In the genomic region with DNA sequence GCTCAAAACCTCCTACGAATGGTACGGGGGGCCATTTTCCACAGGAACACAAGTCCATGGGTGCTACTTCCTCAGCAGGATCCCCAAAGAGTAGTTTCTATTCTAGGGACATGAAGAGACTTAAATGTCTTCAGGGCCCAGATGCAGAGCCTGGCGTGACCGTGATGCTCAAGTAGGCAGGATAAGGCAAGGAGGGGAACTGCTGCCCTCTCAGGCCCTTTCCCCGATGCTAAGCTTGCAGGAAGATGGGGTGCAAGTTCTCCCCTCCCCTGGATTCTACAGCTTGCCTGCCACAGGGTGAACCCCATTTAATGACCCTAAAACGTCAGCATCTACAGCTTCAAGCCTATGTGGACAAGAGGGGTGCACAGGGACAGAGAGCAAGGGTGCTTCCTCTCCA, we compare ENCODE assay signal across 35 mouse cellular contexts. TPM values are rescaled to one million over a fixed set of nuclear protein-coding genes. Genes with fewer than 3 reads are reported as not detected.
"Had no signal": no experiment of that assay in that cellular context is flagged by ENCODE, and none has a peak within 500 bp of the region (broad histone marks: within the 10 kb centered on the region; RNA-seq: fewer than 3 reads in every experiment).

No protein-coding gene starts in this region.

- DNase-seq: heart, postnatal 10 days; heart, postnatal 14 days; heart, postnatal 36 days; heart, postnatal 4 days; kidney, adult 11 months; kidney, adult 18-20 months; kidney, adult 2 months; kidney, adult 8-10 months; kidney, adult 9 months; kidney, postnatal 10 days; kidney, postnatal 14 days; kidney, postnatal 25 days; kidney, postnatal 36 days; kidney, postnatal 4 days; layer of hippocampus, adult 9-11 months; layer of hippocampus, postnatal 36 days had no signal

- ATAC-seq: hindbrain, embryonic 16.5 days; hindbrain, postnatal 0 days; inflammation-experienced regulatory T-cells, adult 6 months; intestine, embryonic 15.5 days; intestine, embryonic 16.5 days; intestine, postnatal 0 days had no signal

- H3K4me3 ChIP-seq: heart, embryonic 10.5 days; heart, embryonic 13.5 days; heart, embryonic 15.5 days; hindbrain, embryonic 10.5 days; hindbrain, embryonic 12.5 days; hindbrain, embryonic 13.5 days; hindbrain, embryonic 15.5 days; intestine, embryonic 15.5 days; kidney, embryonic 15.5 days; layer of hippocampus, adult 2 months; left cerebral cortex, adult 2 months had no signal

- H3K27ac ChIP-seq: heart, embryonic 10.5 days; heart, embryonic 13.5 days; heart, embryonic 15.5 days; hindbrain, embryonic 10.5 days; hindbrain, embryonic 12.5 days; hindbrain, embryonic 13.5 days; hindbrain, embryonic 14.5 days; hindbrain, embryonic 15.5 days; hindbrain, postnatal 0 days; intestine, embryonic 15.5 days; kidney, postnatal 0 days; layer of hippocampus, adult 2 months; left cerebral cortex, adult 2 months had no signal

- H3K9me3 ChIP-seq: heart, embryonic 10.5 days; heart, embryonic 13.5 days; heart, embryonic 15.5 days; hindbrain, embryonic 10.5 days; hindbrain, embryonic 12.5 days; hindbrain, embryonic 15.5 days; intestine, embryonic 15.5 days; kidney, embryonic 15.5 days had no signal

- H3K9ac ChIP-seq: heart, embryonic 13.5 days; heart, embryonic 15.5 days; hindbrain, embryonic 12.5 days; hindbrain, embryonic 13.5 days; hindbrain, embryonic 14.5 days; hindbrain, embryonic 15.5 days; intestine, embryonic 15.5 days; kidney, embryonic 15.5 days had no signal

- H3K27me3 ChIP-seq: heart, embryonic 13.5 days; heart, embryonic 15.5 days; hindbrain, embryonic 15.5 days; intestine, embryonic 15.5 days; kidney, embryonic 15.5 days had no signal

- H3K4me2 ChIP-seq: heart, embryonic 11.5 days; heart, embryonic 13.5 days; heart, embryonic 15.5 days; hindbrain, embryonic 12.5 days; hindbrain, embryonic 13.5 days; hindbrain, embryonic 14.5 days; hindbrain, embryonic 15.5 days; intestine, embryonic 15.5 days; kidney, embryonic 15.5 days had no signal

- H3K36me3 ChIP-seq: heart, embryonic 10.5 days; heart, embryonic 13.5 days; heart, embryonic 15.5 days; hindbrain, embryonic 10.5 days; hindbrain, embryonic 12.5 days; hindbrain, embryonic 13.5 days; hindbrain, embryonic 15.5 days; intestine, embryonic 15.5 days; kidney, embryonic 15.5 days had no signal

RNA-seq across cellular contexts. Expression of gene Echdc3, which starts 22.8 kb away (rescaled TPM):
- polyA plus RNA-seq: inflammation-experienced regulatory T-cells, adult 6 months had no signal
